Mouse (Mus musculus) gastrocnemius, adult 2 months (tissue): ENCODE measurements around the gene Fah. TPM values are rescaled to one million over a fixed set of nuclear protein-coding genes. Genes with fewer than 3 reads are reported as not detected.

Experiments used
- DNase-seq: peaks from one replicate; pipeline ENCODE4 v3.0.0; 2022
- H3K27ac ChIP-seq: fragments of 200-600 bp; 2 replicates; pipeline ENCODE4 v1.8.1; 2022; ENCODE audit warnings: mild to moderate bottlenecking
- H3K4me3 ChIP-seq: fragments of 200-600 bp; 2 replicates; pipeline ENCODE4 v1.8.1; 2022; ENCODE audit warnings: mild to moderate bottlenecking, moderate library complexity
- CTCF ChIP-seq: fragments of 200-600 bp; IDR thresholded peaks from 2 replicates; pipeline ENCODE4 v1.8.1; 2022; ENCODE audit warnings: antibody characterized with exemption, mild to moderate bottlenecking, moderate library complexity
- intact Hi-C: fragments of 180-260 bp; cut with DNase I; formaldehyde crosslinking; loops from one replicate; pipeline ENCODE4 v1.15.1; 2025
- long read RNA-seq, 2 experiments: library from polyadenylated mRNA; stranded (forward); transcript quantifications; one replicate each; pipeline ENCODE4 v2.0.0; 2021
- total RNA-seq, 2 experiments: library from RNA; stranded (reverse); gene quantifications; 2 replicates each; pipeline ENCODE4 v1.2.3; 2021

Gene Fah
- total RNA-seq, result 1 to 10 TPM; 1.6 to 3.0 TPM
- long read RNA-seq, experiment 1, partial matches to known transcripts, result 0 of 3 reads
- long read RNA-seq, experiment 1, other reads (novel, unspliced or antisense), result 1 of 3 reads
- long read RNA-seq, experiment 2, partial matches to known transcripts, result 1 of 5 reads
- long read RNA-seq, experiment 2, other reads (novel, unspliced or antisense), result 0 of 5 reads

DNA sequence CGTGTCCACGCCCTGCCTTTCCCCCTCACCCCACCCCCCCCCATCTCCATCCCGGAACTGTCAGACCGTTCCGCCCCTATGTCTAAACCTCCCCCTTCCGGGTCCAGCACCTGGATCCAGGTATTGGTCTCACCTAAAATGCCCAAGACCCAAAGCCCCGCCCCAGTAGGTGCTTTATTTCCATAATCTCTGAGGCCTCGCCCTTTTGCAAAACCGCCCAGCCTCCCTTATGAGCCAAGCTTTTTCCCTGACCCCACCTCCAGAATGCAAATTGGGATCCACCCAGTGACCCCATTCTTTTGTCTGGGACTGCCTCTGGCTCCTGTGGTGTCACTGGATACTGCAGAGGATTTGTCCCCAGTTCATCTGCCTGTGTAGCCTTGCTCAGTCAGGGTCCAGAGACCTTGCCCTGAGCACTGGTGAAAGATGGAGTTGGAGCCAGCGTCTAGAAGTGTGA is at the start of gene Fah:
Gene Fah, minus strand, starts transcription at position 430 of the 457 bp plus-strand sequence.
- peak; percentile 63 for DNase-seq
- H3K27ac ChIP-seq, result peak within 1 kb of the TSS; percentile 86
- intact Hi-C loops, result loop anchor here (10.0 kb wide), 1 partner anchor 78 kb away; the partner anchor contains the start of gene Zfand6
- no peak for TF ChIP-seq CTCF
- H3K4me3 ChIP-seq, result peak within 1 kb of the TSS; percentile 84

DNA sequence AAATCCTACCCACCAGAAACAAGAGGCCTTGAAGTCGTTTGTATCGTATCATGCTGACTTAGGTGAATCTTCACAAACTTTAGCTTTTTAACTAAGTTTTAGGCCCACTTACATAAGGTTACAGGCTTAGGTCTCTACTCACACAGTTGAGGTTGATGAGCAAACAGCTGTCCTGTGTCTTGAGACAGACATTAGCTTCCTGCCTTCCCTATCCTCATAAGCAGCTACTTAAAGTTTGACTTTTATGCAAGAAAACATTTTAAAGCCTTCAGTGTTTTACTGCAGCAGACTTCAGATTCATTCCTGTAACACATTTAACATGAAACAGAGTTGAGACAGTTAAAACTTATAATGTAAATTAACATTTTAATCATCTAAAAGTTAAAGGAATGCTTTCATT is 46.2 kb upstream of the Fah start:
- TF ChIP-seq CTCF, result no peak
- DNase-seq, result no peak
- intact Hi-C loops, result no loop called here
- Histone ChIP-seq H3K27ac (no peak overlapping the region), H3K4me3 (no peak overlapping the region)

DNA sequence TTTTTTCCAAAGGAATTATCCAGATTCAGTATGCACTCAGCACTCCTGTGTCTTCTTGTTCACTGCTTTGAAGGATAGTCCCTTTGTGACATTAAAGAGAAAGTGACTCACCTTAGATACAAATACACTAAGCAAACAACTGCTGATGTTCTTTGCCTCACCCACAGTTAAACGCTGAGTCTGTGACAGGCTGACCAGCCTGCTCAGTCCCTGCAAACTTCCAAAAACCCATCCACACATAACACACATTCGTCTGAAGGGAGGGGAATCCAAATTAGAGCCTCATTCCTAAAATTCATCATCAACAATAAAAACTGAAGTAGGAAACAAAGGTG is 45.4 kb upstream of the Fah start:
- no peak for TF ChIP-seq CTCF
- intact Hi-C loops, result no loop called here
- DNase-seq, result no peak
- H3K4me3 ChIP-seq, result no peak overlapping the region
- H3K27ac ChIP-seq, result no peak overlapping the region

DNA sequence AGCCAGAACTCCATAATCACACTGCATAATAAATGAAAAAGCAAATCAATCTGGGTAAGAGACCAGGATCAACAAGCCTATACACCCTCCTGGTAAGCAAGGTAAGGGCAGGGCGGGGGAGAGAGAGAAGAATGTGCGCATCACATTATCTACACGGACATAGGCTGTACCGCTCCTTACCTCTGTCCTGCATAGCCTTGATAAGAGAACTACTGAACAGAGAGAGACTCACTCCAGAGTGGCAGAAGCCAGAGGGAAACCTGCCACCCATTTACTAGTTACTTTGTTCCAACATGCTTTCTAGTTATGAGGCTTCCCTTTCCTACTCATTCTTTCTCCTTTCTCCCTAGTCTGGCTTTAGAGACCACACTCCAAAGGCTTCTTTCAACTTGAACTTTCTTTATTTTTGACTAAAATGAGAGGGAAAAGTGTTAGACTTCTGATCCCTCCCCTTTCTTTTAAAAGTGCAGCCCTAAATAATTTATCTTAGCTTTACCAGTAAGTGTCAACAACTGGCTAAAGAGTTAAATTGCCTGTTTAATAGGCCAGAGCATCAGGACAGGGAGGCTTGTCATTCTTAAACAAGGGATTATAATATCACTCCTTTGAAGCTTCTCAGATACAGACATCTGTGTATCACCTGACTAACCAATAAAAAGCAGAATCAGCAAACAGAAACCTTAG is 44.9 kb upstream of the Fah start:
- no peak for DNase-seq
- intact Hi-C loops, result no loop called here
- TF ChIP-seq CTCF, result no peak

DNA sequence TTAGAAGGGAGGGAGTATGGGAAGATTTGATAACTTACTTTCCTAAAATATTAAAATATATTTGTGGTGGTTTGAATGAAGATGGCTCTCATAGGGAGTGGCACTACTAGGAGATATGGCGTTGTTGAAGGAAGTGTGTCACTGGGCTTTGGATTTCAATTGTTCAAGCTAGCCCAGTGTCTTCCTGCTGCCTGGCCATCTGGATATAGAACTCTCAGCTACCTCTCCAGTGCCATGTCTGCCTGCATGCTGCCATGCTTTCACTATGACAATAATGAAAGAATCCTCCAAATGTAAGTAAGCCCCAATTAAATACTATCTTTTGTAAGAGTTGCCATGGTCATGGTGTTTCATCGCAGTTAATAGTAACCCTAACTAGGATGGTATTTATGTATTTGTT is 42.5 kb upstream of the Fah start:
- Histone ChIP-seq H3K27ac (no peak overlapping the region), H3K4me3 (no peak overlapping the region)
- no peak for TF ChIP-seq CTCF
- intact Hi-C loops, result no loop called here
- DNase-seq, result no peak

More for the DNA sequence above, 44.9 kb upstream of the Fah start:
- H3K27ac ChIP-seq, result 0 out of 2 replicates have a peak overlapping the region, but pooled peaks have one; percentile 20
- H3K4me3 ChIP-seq, result no peak overlapping the region

DNA sequence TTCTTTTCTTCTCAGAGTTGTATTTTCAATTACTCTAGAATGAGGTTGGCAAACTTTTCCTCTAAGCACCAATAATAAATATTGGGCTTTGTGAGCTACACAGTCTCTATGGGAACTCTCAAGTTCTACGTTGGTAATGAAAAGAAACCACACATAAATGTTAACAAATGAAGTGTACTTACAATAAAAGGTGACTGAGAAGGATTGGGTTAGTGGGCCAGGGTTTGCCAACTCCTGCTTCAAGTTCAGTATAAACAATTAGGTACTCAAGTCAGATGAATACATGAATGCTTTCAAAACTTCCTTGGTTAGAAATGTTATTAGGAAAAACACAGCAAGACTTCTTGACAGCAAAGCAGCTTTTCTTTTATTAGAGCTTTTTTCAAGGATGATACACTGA is 39.7 kb upstream of the Fah start:
- no peak for TF ChIP-seq CTCF
- no peak for DNase-seq

DNA sequence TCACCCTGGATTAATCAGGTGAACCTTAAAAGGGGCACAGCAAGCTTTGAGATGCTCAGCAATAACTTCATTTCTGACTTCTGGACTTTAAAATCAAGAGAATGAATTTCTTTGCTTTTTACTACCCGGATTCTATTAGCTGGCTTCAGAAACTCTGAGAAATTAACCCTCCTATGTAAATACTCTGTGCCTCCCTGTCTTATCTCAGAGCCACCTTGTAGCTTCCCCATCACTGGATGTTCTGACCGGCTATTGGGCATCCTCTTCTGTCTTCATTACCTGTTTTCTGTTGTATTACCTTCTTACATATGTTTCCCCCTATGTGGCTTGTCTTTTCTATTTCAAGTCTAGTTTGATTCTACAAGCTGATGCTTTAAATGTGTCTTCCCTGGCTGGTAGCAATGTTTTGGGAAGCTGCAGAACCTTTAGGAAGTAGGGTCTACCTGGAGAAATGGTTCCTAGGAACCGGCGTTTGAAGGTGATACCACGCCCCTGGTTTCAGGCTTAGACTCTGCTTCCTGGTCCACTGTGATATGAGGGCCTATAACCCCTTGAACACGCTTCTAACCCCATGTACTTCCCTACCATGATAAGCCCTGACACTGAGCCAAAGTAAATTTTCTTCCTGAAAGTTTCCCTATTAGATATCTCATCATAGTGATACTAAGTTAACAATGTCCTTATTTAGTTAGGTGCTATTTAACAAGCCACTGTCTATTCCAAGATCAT is 36.9 kb upstream of the Fah start:
- DNase-seq, result no peak
- H3K27ac ChIP-seq, result no peak overlapping the region
- intact Hi-C loops, result loop anchor here (5.0 kb wide), 1 partner anchor 39 kb away; no protein-coding TSS in a partner anchor
- no peak for TF ChIP-seq CTCF
- H3K4me3 ChIP-seq, result no peak overlapping the region

More for the DNA sequence above, 39.7 kb upstream of the Fah start:
- H3K27ac ChIP-seq, result no peak overlapping the region
- intact Hi-C loops, result no loop called here
- H3K4me3 ChIP-seq, result no peak overlapping the region

DNA sequence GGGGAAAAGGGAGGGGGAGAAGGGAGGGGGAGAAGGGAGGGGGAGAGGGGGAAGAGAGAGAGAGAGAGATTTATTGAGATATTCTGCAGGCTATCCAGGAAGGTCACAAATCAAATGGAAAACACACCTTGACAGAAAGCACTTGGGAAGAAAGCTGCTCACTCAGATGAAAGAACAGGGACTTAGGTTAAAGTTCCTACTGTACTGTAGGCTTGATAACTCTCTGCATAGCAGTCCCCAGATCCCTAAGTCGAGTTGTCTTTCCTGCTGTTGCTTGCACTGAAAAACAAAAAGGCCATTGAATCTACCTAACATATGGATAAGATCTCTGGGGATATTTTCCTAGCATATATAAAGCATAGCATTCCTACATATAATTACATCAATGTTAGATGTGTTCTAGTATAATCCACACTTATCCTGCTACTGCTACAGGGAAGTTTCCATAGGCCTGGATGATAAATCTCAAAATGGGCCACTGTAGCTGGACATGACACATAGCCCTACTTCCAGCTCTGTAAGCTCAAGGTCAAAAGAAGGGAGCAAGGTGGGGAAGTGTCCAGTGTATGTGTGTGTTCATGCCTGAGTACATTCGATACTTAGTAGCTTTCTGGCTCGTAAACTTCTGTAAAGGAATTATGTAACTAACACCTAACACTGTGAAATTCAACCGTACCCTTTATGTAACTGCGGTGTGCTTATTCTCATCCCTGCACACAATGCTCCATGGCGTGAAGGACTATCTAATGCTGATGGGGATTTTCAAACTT is 35.8 kb upstream of the Fah start:
- Histone ChIP-seq H3K4me3 (no peak overlapping the region), H3K27ac (no peak overlapping the region)
- no peak for DNase-seq
- no peak for TF ChIP-seq CTCF
- intact Hi-C loops, result loop anchor here (5.0 kb wide), 1 partner anchor 40 kb away; no protein-coding TSS in a partner anchor

DNA sequence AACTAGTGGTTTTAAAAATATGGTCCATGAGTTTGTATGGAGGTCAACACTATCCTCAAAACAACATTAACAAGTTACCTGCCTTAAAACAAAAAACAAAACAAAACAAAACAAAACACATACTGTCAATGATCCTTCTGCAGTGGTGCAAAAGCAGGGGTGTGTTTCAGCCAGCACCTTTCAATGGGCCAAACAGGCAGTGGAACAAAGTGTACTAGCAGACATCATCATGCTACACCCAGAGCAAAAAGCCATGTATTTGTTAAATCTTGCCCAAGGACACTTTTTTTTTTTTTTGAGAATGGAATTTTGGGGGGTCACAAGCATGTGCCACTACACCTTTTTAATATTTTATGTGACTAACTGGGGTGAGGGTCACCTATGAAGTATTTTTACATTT is 30.4 kb upstream of the Fah start:
- no peak for DNase-seq
- no peak for TF ChIP-seq CTCF
- Histone ChIP-seq H3K27ac (no peak overlapping the region), H3K4me3 (no peak overlapping the region)
- intact Hi-C loops, result no loop called here

DNA sequence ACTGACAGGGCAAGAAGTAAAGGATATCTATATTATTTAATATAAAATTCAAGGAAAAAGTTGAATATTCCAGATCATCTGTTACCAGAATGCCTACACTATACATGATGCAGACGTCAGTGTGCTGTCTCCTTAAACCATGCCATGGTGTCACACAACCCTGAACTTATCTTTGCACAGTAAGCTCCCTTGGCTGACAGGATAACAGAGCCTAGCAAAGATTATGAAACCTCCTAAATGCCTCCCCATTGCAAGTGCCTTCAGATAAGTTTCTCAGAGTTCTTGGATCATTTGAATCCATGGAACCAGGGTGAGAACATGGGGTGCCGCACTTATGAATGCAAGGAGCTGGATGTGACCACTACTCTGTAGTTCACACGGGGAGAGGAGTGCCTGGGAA is 25.4 kb upstream of the Fah start:
- no peak for DNase-seq
- no peak for TF ChIP-seq CTCF
- Histone ChIP-seq H3K4me3 (no peak overlapping the region), H3K27ac (no peak overlapping the region)
- intact Hi-C loops, result no loop called here

DNA sequence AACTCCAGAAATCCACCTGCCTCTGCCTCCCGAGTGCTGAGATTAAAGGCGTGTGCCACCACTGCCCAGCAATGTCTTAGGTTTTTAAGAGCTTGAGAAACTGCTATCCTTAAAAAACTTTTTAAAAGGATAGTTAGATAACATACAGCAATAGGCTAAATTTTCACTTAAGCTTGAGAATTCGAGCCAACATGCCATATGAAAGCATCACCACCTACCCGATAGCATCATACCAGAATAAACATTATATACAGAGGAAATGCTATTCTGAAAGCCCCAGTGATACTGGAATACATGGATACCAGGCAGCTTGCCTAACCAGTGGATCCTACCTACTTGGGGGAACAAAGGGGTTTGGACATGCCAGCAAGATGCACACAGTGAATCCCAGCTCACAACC is 17.2 kb upstream of the Fah start:
- DNase-seq, result no peak
- H3K27ac ChIP-seq, result no peak overlapping the region
- TF ChIP-seq CTCF, result no peak
- no peak overlapping the region for H3K4me3 ChIP-seq
- intact Hi-C loops, result no loop called here

DNA sequence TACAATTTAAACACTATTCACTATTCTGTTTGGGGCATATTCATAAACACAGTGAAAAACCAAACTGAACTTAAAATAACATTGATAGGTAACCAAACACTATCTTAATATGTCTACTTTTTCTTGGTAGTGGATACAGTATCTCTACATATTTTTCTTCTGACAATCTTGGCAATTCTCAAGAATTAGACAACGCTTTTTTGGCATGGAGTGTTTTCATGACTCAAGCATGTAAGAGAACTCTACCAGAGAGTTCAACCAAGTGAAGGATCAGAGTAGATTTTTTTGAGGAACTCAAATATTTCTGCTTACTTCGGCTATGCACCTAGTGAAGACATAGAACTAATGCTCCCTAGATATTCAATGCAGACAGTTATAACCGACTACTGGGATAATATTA is 14.4 kb upstream of the Fah start:
- intact Hi-C loops, result no loop called here
- no peak for DNase-seq
- Histone ChIP-seq H3K27ac (no peak overlapping the region), H3K4me3 (no peak overlapping the region)
- no peak for TF ChIP-seq CTCF
